Mouse (Mus musculus): Measurements from ENCODE around the gene Fbxo46. TPM values are rescaled to one million over a fixed set of nuclear protein-coding genes. Genes with fewer than 3 reads are reported as not detected.

Fbxo46 gene
- polyA plus RNA-seq, 1 experiment: 28.9 TPM

GRCm38 (mm10) chr7:19160115-19160514 lies 40.5 kb downstream of the Fbxo46 start:
- Histone ChIP-seq H3K4me1 (peaks cover 47% of the 10 kb centered on the region), H3K36me3 (replicated peaks; ENCODE audit: low read length) (peaks cover 22% of the 10 kb centered on the region), H3K27me3 (replicated peaks) (peaks cover 56% of the 10 kb centered on the region)

GRCm38 (mm10) chr7:19162928-19163327 lies 43.3 kb downstream of the Fbxo46 start:
- Histone ChIP-seq H3K36me3 (replicated peaks; ENCODE audit: low read length) (no peaks in the 10 kb centered on the region), H3K4me3 (replicated peaks) (no peak overlapping the region), H3K27me3 (replicated peaks) (peaks cover 72% of the 10 kb centered on the region), H3K9me3 (peaks cover 12% of the 10 kb centered on the region), H3K4me1 (peaks cover 53% of the 10 kb centered on the region)
- TF ChIP-seq FLI1 (IDR thresholded peaks at IDR 0.05; ENCODE audit: low read length): no peak
- no peak for TF ChIP-seq GATA1 (IDR thresholded peaks at IDR 0.05; ENCODE audit: borderline replicate concordance, low read length)

More at GRCm38 (mm10) chr7:19160115-19160514, 40.5 kb downstream of the Fbxo46 start:
- Histone ChIP-seq H3K9me3 (no peaks in the 10 kb centered on the region), H3K4me3 (replicated peaks) (peak overlapping the region; percentile 78)
- TF ChIP-seq FLI1 (IDR thresholded peaks at IDR 0.05; ENCODE audit: low read length): no peak
- no peak for TF ChIP-seq GATA1 (IDR thresholded peaks at IDR 0.05; ENCODE audit: borderline replicate concordance, low read length)

GRCm38 (mm10) chr7:19163752-19164151 lies 44.1 kb downstream of the Fbxo46 start:
- peak overlapping the region; percentile 6 for H3K4me3 ChIP-seq (replicated peaks)
- peaks cover 12% of the 10 kb centered on the region for H3K9me3 ChIP-seq
- no peak for TF ChIP-seq FLI1 (IDR thresholded peaks at IDR 0.05; ENCODE audit: low read length)
- no peak for TF ChIP-seq GATA1 (IDR thresholded peaks at IDR 0.05; ENCODE audit: borderline replicate concordance, low read length)
- no peaks in the 10 kb centered on the region for H3K36me3 ChIP-seq (replicated peaks; ENCODE audit: low read length)
- peaks cover 60% of the 10 kb centered on the region for H3K4me1 ChIP-seq
- H3K27me3 ChIP-seq (replicated peaks): peaks cover 77% of the 10 kb centered on the region

- TF ChIP-seq GATA1 (IDR thresholded peaks at IDR 0.05; ENCODE audit: borderline replicate concordance, low read length): no peak
- no peak for TF ChIP-seq FLI1 (IDR thresholded peaks at IDR 0.05; ENCODE audit: low read length)
- peaks cover 76% of the 10 kb centered on the region for H3K27me3 ChIP-seq (replicated peaks)
Measured at GRCm38 (mm10) chr7:19164189-19164588, 44.5 kb downstream of the Fbxo46 start.

GRCm38 (mm10) chr7:19164978-19165377 lies 45.3 kb downstream of the Fbxo46 start:
- TF ChIP-seq FLI1 (IDR thresholded peaks at IDR 0.05; ENCODE audit: low read length) (no peak), GATA1 (IDR thresholded peaks at IDR 0.05; ENCODE audit: borderline replicate concordance, low read length) (no peak)
- Histone ChIP-seq H3K36me3 (replicated peaks; ENCODE audit: low read length) (no peaks in the 10 kb centered on the region), H3K4me1 (peaks cover 62% of the 10 kb centered on the region), H3K9me3 (peaks cover 12% of the 10 kb centered on the region), H3K27me3 (replicated peaks) (peaks cover 75% of the 10 kb centered on the region), H3K4me3 (replicated peaks) (peak overlapping the region; percentile 85)

More at GRCm38 (mm10) chr7:19164189-19164588, 44.5 kb downstream of the Fbxo46 start:
- Histone ChIP-seq H3K9me3 (peaks cover 12% of the 10 kb centered on the region), H3K4me3 (replicated peaks) (peak overlapping the region; percentile 85), H3K4me1 (peaks cover 62% of the 10 kb centered on the region), H3K36me3 (replicated peaks; ENCODE audit: low read length) (no peaks in the 10 kb centered on the region)

GRCm38 (mm10) chr7:19165656-19166423 lies 46.2 kb downstream of the Fbxo46 start, which contains the start of gene Gipr:
Gene Gipr (minus strand): TSS chr7:19166127.
- Histone ChIP-seq H3K9me3 (peaks cover 12% of the 10 kb centered on the region), H3K27me3 (replicated peaks) (peaks cover 74% of the 10 kb centered on the region), H3K4me3 (replicated peaks) (peak within 1 kb of the TSS; percentile 86), H3K4me1 (peaks cover 59% of the 10 kb centered on the region), H3K36me3 (replicated peaks; ENCODE audit: low read length) (no peaks in the 10 kb centered on the region)
- TF ChIP-seq GATA1 (IDR thresholded peaks at IDR 0.05; ENCODE audit: borderline replicate concordance, low read length): no peak
- no peak for TF ChIP-seq FLI1 (IDR thresholded peaks at IDR 0.05; ENCODE audit: low read length)

- no peak for TF ChIP-seq FLI1 (IDR thresholded peaks at IDR 0.05; ENCODE audit: low read length)
- TF ChIP-seq GATA1 (IDR thresholded peaks at IDR 0.05; ENCODE audit: borderline replicate concordance, low read length): no peak
- Histone ChIP-seq H3K27me3 (replicated peaks) (peaks cover 72% of the 10 kb centered on the region), H3K36me3 (replicated peaks; ENCODE audit: low read length) (no peaks in the 10 kb centered on the region), H3K9me3 (peaks cover 12% of the 10 kb centered on the region), H3K4me3 (replicated peaks) (no peak overlapping the region), H3K4me1 (peaks cover 65% of the 10 kb centered on the region)
Measured at GRCm38 (mm10) chr7:19166990-19167389, 47.3 kb downstream of the Fbxo46 start.

- no peaks in the 10 kb centered on the region for H3K36me3 ChIP-seq (replicated peaks; ENCODE audit: low read length)
- peak overlapping the region; percentile 46 for H3K4me3 ChIP-seq (replicated peaks)
- H3K27me3 ChIP-seq (replicated peaks): peaks cover 67% of the 10 kb centered on the region
- TF ChIP-seq FLI1 (IDR thresholded peaks at IDR 0.05; ENCODE audit: low read length) (no peak), GATA1 (IDR thresholded peaks at IDR 0.05; ENCODE audit: borderline replicate concordance, low read length) (no peak)
- H3K9me3 ChIP-seq: peaks cover 12% of the 10 kb centered on the region
- H3K4me1 ChIP-seq: peaks cover 68% of the 10 kb centered on the region
Measured at GRCm38 (mm10) chr7:19169506-19169905, 49.8 kb downstream of the Fbxo46 start.

- Histone ChIP-seq H3K4me1 (peaks cover 62% of the 10 kb centered on the region), H3K27me3 (replicated peaks) (peaks cover 62% of the 10 kb centered on the region), H3K4me3 (replicated peaks) (no peak overlapping the region), H3K36me3 (replicated peaks; ENCODE audit: low read length) (no peaks in the 10 kb centered on the region), H3K9me3 (peaks cover 12% of the 10 kb centered on the region)
- TF ChIP-seq GATA1 (IDR thresholded peaks at IDR 0.05; ENCODE audit: borderline replicate concordance, low read length) (no peak), FLI1 (IDR thresholded peaks at IDR 0.05; ENCODE audit: low read length) (no peak)
Measured at GRCm38 (mm10) chr7:19170142-19170541, 50.5 kb downstream of the Fbxo46 start.

- TF ChIP-seq FLI1 (IDR thresholded peaks at IDR 0.05; ENCODE audit: low read length): no peak
- TF ChIP-seq GATA1 (IDR thresholded peaks at IDR 0.05; ENCODE audit: borderline replicate concordance, low read length): no peak
- H3K9me3 ChIP-seq: peaks cover 10% of the 10 kb centered on the region
- no peaks in the 10 kb centered on the region for H3K36me3 ChIP-seq (replicated peaks; ENCODE audit: low read length)
- H3K4me3 ChIP-seq (replicated peaks): no peak overlapping the region
- peaks cover 72% of the 10 kb centered on the region for H3K27me3 ChIP-seq (replicated peaks)
- peaks cover 64% of the 10 kb centered on the region for H3K4me1 ChIP-seq
Measured at GRCm38 (mm10) chr7:19171831-19172230, 52.2 kb downstream of the Fbxo46 start.

Data from megakaryocyte, embryonic 14.5 days (primary cell).